Mouse (Mus musculus) thymus, postnatal 10 days (tissue): ENCODE results near the gene Son.

Source experiments
- DNase-seq, 2 experiments: peaks; one replicate each; pipeline ENCODE4 v3.0.0; 2021; ENCODE audit warnings: low spot score in 2 of 2

Son gene

DNA sequence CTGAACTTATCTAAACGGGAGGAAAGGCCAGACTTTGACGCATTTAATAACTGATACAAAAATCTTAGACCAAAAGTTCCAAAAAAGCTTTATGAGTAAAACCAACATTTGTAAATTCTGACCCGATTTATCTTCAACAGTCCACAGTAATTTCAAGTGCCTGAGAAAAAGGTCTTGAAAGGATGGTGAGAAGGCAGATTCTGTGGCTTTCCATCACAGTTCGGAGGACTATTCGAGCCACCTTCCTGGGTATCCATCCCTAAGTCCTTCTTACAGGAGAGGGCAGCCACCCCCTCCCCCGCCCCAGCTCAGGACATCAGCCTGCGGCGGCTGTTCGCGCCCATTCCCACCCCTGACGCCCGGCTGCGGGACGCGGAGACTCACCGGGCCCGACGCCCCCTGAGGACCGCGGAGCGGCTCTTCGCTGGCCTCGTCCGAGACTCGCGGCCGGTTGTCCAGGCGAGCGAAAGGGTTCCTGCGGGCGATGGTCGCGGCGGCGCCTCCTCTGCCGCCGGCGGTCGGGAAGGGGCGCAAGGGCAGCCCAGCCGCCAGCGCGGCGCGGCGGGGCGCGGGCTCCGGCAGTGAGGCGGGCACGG is 40.8 kb downstream of the Son start:
- no peak for DNase-seq

DNA sequence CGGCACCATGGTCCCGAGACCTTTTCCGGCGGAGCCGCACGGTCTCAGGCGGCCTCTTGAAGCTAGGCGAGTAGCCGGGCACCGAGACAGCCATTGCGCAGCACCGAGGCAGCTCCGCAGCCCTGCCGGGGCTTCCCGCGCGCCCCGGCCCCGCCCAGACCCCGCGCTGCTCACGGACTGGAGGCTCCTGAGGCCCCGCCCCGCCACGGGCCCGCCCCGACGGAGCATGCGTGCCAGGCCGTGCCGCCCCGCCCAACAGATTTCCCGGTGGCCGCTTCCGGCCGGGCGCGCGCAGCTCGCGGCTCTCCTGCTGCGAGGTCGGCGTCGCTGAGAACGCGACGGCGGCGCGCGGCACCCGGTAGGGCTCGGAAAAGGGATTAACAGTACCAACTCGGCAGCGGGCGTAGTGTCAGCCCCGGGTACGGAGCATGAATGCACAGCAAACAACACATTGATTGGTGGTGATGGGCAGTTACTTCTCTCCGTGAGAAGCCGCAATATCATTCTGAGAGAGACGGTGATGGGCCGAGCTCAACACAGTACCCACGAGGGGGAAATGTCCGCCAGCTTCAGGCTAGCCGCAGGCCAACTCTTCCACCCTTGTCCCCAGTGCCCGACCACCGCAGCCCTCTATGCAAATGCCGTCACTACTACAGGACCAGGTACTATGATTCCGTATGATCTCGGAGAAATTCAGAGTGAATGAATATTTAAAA is 41.5 kb downstream of the Son start, which contains the start of gene Donson:
Gene Donson (minus strand): TSS at position 152 of the 716 bp plus-strand sequence.
- peak; percentile 91 to 97 for DNase-seq

DNA sequence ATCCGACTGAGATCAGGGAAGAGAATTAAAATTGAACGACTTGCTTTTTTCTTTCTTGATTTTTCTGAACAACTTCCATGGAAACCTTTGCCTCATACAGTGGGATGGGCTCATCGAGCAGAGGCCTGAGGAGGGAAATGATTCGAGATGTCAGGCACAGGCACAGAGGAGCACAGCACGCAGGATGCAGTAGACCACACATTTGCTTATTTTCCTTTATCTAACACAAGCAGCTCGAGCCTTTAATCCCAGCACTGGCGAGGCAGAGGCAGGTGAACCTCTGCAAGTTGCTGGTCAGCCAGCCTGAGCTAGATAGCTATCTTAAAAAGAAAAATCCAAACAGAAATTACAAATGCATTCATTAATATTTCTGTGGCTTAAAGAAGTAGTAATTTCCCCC is 42.5 kb downstream of the Son start:
- no peak for DNase-seq

DNA sequence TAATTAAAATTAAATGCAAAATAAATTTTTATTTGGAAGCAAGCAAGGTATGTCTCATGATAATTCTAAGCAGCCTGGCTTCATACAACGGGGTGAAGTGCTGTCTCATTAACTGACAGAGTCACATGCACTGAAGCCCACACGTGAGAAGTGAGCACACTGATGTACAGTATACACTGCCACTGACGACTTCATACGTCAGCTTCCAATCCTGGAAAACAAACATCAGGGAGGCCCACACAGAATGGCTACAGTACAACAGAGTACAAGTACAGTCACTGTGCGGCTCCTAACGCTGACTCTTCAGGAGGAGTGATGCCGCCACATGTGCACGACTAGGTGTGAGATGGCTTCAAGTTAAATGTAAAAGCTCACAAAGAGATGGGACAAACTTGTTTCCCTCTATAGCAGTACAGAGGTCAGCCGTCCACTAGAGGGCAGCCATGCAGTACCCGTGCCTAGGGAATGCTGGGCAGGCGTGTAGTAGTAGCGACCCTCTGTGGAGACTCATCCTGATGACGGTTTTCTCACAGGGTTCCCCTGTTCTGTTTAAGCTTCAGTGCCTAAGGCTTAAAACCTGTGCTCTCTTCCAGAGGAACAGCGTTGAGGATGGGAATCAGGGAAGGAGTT is 47.3 kb downstream of the Son start:
- peak; percentile 45 to 62 for DNase-seq

DNA sequence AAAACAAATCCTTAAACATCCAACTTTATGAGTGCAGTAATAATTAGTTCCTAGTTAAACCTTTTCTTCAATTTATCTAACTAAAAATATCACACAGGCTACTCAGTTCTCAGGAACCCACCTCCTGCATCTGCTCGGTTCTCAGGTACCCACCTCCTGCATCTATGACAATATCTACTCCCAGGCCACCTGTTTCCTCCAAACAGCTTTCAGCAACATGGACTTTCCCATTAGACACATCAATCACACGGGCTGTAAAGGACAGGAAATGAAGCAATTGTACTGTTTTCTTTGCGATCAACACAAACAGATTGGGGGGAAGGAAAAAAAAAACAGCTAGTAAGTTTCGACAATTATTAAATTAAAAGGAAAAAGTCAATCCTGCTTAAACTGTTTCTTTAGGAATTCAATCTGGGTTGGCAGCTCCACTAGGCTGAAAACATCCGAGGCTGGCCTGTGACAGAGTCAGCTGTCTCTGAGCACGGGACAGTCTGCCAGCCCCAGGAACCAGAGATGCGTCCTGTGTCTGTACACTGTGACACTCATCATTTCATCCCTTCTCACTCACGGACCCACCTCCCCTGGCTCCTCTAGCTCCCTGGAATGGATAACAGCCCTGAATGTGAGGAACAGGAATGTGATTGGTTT is 47.9 kb downstream of the Son start:
- no peak for DNase-seq

DNA sequence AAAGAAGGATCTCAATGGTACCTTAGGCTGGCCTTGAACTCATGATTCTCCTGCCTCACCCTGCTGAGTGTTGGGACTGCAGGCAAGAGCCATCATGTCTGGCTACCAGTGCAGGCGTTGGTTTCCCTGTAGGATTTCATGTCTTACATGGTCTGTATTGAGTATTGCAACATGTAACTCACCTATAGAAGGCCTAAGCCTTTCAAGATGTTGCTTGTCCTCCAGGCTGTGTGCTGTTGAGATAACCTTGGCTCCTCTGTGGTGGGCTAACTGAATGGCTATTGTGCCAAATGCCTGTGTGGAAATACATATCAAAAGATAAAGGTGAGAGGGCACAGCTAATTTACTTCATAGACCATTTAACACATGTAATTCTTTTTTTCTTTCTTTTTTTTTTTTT is 51.7 kb downstream of the Son start:
- no peak for DNase-seq

DNA sequence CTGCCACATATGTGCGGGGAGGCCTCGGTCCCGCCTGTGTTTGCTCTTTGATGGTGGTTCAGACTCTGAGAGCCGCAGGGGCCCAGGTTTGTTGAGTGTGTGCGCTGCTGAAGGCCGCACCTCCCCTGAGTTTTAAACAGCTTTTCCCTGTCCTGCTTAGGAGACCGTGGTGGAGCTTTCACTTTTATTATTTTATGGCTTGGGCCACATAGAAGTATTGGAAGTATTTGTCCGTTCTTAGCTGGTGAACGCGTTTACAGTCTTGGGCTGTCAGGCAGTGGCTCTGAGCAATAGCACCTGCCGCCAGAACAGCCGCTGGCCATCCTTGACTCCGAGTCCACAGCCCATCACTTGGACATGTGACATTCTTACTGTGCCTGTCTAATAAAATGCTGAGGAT is 54.6 kb downstream of the Son start:
- DNase-seq = no peak

DNA sequence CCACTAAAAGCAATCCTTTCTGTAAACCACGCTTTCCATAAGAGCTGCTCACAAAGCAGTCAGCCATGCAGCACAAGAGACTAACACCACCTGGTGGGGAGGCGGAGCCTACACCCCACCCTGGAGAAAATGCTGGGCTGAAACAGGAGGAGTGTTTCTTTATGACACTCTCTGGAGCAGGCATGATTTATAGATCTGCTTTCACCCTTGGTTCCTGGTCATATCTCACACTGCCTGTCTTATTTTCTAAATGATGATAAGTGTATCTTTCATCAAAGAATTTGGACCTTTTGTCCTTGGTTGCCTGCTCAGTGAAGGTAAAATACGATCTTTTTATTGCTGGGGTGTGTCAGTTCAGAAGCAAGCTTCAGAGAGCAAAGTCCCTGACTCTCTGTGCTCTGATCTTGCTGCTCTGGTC is 55.5 kb downstream of the Son start:
- DNase-seq = no peak

DNA sequence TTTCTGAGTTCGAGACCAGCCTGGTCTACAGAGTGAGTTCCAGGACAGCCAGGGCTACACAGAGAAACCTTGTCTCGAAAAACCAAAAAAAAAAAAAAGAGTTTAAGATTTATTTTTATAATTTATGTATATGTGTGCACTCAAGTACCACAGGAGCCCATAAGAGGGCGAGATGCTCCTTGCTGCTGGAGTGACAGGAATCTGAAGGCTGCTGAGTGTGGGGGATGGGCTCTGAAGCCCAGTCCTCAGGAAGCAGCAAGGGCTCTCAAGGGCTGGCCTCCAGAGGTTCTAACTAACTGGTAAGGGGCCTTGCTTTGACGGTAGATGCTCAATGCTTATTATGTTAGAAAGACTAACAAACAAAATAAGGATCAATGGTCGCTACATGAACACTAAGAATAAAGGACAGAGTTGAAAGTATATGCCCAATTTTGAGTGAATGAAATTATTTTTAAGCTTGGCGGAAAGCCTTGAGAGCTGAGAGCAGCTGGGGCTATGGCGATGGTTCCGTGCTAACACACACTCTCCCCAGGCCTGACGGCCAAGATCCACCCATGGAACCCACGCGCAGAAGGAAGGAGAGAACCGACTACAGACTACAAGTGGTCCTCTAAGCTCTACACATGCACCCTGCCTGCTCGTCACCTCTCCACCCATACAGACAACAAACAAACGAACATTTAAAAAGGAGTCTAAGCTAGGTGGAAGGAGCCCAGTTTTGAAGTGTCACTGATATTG is 57.5 kb downstream of the Son start:
- no peak for DNase-seq

DNA sequence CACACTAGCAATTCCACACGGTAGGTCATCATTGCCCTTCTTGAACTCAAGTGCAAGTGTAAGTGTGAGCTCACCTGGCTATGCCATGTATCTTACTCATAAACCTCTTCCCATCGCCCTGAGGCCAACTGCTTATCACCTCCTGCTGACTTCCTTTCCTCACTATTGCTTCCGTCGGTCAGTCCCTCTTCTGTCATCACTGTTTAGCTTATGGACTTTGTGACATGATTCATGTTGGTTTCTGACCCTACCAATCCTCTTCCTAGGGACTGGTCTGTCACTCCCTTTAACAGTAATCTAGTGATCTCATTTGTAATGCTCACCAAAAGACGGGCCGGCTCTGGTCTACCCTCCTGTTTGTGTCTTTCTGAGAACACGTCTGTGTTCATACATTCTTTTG is 62.9 kb downstream of the Son start:
- no peak for DNase-seq

DNA sequence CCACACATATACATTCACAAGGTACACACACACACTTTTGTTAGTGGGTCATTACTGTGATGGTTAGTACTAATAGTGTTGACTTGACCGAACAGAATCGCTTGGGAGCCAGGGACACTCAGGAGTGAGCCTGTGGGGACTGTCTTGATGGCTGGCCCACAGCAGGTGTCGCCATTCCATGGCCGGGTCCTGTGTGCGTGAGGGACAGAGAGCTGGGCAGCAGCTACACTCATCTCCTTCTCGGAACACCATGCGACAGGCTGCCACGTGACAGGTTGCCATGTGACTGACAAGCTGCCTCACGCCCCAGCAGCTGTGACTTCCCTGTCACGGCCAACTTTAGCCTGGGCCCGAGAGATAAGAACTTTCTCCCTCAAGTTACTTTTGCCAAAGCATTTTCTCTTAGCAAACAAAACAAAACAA is 69.6 kb downstream of the Son start:
- DNase-seq = no peak

DNA sequence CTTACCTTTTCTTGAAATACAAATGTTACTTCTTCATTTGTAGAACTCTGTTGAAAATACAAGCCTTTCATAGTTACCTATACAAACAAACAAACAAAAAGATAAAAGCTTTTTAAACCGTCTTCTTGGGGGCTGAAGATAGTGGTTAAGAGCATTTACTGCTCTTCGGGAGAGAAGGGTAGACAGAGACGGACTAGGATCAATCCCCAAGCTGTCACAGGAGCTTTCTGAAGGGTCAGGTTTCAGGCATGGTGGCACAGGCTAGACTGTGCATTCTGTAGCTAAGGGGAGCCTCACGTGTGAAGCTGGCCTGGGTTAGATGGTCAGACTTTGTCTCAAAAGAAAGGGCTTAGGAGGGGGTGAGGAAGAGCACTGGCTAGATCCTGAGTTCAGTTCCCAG is 70.1 kb downstream of the Son start:
- DNase-seq = no peak

DNA sequence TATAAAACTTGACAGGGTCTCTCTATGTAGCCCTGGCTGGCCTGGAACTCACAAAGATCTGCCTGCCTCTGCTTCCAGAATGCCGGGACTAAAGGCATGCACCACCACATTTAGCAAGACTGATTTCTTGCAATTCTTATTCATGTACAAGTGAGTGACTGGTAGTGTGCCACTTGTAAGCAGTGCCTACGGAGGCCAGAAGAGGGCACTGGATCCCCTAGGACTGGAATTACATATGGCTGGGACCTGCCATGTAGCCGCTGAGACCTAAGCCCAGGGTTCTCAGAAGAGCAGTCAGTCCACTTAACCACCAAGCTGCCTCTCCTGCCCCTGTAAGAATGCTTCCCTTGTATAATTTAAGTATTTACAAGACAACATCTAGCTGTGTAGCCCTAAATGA is 76.9 kb downstream of the Son start:
- DNase-seq = peak; percentile 21 to 59

DNA sequence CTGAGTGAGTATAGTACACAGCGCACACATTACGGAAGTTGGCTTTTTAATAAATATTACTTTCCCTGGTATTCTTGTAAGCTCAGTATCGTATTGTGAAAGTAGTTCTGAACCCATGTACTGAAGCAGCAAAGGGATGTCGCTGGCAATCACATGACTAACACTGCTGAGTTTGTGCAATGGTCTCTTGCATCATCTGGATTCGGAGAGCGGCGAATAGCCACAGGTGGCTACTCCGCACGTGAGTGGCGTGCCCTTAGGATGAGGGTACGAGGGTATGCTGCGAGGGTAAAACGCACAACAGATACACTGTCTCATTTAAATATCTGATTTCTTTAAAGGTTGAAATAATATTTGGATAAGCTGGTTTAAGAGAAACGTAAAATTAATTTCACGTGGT is 80.1 kb downstream of the Son start:
- DNase-seq = no peak

DNA sequence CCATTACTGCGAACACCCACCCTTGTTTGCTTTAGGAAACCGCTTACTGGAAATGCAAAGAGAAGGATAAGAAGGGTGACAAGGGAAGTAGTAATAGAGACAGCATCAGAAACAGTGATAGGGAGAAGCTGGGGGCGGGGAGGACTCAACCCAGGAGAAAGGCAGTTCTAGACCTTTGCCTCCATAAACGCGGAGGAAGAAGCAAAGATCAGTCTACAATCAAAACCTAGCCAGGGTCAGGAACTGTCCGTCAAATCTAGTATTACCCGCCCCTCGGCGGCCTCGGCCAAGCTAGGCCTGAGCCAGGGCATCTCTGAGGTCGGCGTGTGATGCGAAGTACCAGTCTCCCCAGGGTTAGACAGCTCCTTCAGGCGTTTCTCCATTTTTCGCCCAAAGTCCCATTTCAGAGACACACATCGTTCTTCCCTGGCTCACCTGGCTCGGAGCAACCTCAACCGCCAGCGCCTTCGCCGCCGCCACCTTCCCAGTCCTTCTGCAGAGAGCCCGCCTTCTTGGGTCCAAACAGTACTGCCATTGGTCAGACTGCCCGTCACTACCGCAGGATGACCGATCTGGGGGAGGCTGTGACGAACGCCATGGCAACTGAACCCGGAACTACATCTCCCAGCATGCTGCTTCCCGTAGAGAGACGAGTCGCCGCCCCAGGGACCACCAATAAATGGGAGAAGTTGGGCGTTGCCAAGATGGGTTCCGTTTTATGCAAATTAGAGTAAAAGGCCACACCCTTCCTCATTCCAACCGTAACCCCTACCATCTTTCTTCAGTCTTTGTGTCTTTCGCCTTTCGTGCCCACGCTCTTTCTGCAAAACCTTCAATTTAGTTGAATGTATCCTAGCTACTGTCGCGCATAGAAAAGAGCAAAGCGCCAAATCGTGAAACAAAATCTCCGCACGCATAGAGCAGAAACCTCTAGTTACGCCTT is 81.1 kb downstream of the Son start, which contains the start of gene Cryzl1:
Gene Cryzl1 (minus strand): TSS at position 853 of the 943 bp plus-strand sequence.
- peak; percentile 85 to 89 for DNase-seq
